Mouse (Mus musculus) ES-CJ7 (cell line): ENCODE measurements around the gene Eef1akmt1.
A peak's percentile ranks its signal among the peaks of the same experiment; 100 is the strongest.

Experiments
- DNase-seq: peaks from one replicate; pipeline ENCODE4 v3.0.0; 2011; ENCODE audit warnings: low read depth, low spot score

Gene Eef1akmt1

GRCm38 (mm10) chr14:57571155-57572133 lies at the start of gene Eef1akmt1:
Gene Eef1akmt1 (minus strand): TSS chr14:57571612.
- DNase-seq, result peak; percentile 95

- DNase-seq, result no peak
These were observed 49.3 kb upstream of the Eef1akmt1 start for GRCm38 (mm10) chr14:57620598-57621236.

GRCm38 (mm10) chr14:57619487-57619886 lies 48.1 kb upstream of the Eef1akmt1 start:
- peak; percentile 77 for DNase-seq

- no peak for DNase-seq
These were observed 46.3 kb upstream of the Eef1akmt1 start for GRCm38 (mm10) chr14:57617675-57618074.

- no peak for DNase-seq
These were observed 45.0 kb upstream of the Eef1akmt1 start for GRCm38 (mm10) chr14:57616339-57616965.

- DNase-seq, result no peak
These were observed 44.4 kb upstream of the Eef1akmt1 start for GRCm38 (mm10) chr14:57615828-57616227.

GRCm38 (mm10) chr14:57611034-57611433 lies 39.6 kb upstream of the Eef1akmt1 start:
- DNase-seq, result no peak

GRCm38 (mm10) chr14:57609816-57610329 lies 38.5 kb upstream of the Eef1akmt1 start:
- no peak for DNase-seq

GRCm38 (mm10) chr14:57607500-57607899 lies 36.1 kb upstream of the Eef1akmt1 start:
- DNase-seq, result no peak

GRCm38 (mm10) chr14:57606663-57607365 lies 35.4 kb upstream of the Eef1akmt1 start:
- no peak for DNase-seq

- no peak for DNase-seq
These were observed 21.9 kb upstream of the Eef1akmt1 start for GRCm38 (mm10) chr14:57593279-57593678.

GRCm38 (mm10) chr14:57591830-57592229 lies 20.4 kb upstream of the Eef1akmt1 start:
- DNase-seq, result no peak

- DNase-seq, result no peak
These were observed 5.1 kb upstream of the Eef1akmt1 start for GRCm38 (mm10) chr14:57576364-57577060.

- no peak for DNase-seq
These were observed 3.6 kb upstream of the Eef1akmt1 start for GRCm38 (mm10) chr14:57574792-57575587.

GRCm38 (mm10) chr14:57565626-57566025 lies 5.8 kb downstream of the Eef1akmt1 start:
- DNase-seq, result no peak

GRCm38 (mm10) chr14:57556922-57557321 lies 14.5 kb downstream of the Eef1akmt1 start:
- DNase-seq, result no peak

- no peak for DNase-seq
These were observed 15.8 kb downstream of the Eef1akmt1 start for GRCm38 (mm10) chr14:57555471-57556070.

- peak; percentile 63 for DNase-seq
These were observed 17.0 kb downstream of the Eef1akmt1 start for GRCm38 (mm10) chr14:57554434-57554833.

GRCm38 (mm10) chr14:57552945-57553344 lies 18.5 kb downstream of the Eef1akmt1 start:
- DNase-seq, result no peak
